Mouse (Mus musculus) hindbrain, embryonic 11.5 days (tissue): ENCODE results near the gene Fdps. TPM values are rescaled to one million over a fixed set of nuclear protein-coding genes. Genes with fewer than 3 reads are reported as not detected.

Source experiments
- ATAC-seq: fragments of 200-750 bp; cut with Nextera tagmentation; 2 replicates; pipeline ENCODE4 v1.8.0; 2017; ENCODE audit warnings: mild to moderate bottlenecking, moderate TSS enrichment, moderate library complexity; ENCODE audit not compliant: low FRiP score
- DNase-seq: peaks from one replicate; pipeline ENCODE4 v3.0.0-alpha.2; 2015; ENCODE audit warnings: low spot score
- H3K27ac ChIP-seq: fragments of 300-500 bp; sonication (generic); 2 replicates; pipeline ENCODE4 v1.5.1; 2014; ENCODE audit warnings: mild to moderate bottlenecking, low read depth, low read length
- H3K27me3 ChIP-seq: fragments of 300-500 bp; sonication (generic); 2 replicates; pipeline ENCODE4 v1.6.1; 2014; ENCODE audit warnings: mild to moderate bottlenecking, low read length, moderate library complexity, mixed read lengths; ENCODE audit not compliant: control insufficient read depth, insufficient read depth
- H3K36me3 ChIP-seq: fragments of 300-500 bp; sonication (generic); 2 replicates; pipeline ENCODE4 v1.6.1; 2014; ENCODE audit warnings: mild to moderate bottlenecking, low read length, moderate library complexity, mixed read lengths; ENCODE audit not compliant: control insufficient read depth, insufficient read depth
- H3K4me1 ChIP-seq: fragments of 300-500 bp; sonication (generic); replicated peaks from 2 replicates; pipeline ENCODE4 v1.6.1; 2014; ENCODE audit warnings: low read length, mixed read lengths; ENCODE audit not compliant: control insufficient read depth, insufficient read depth
- H3K4me2 ChIP-seq: fragments of 300-500 bp; sonication (generic); replicated peaks from 2 replicates; pipeline ENCODE4 v1.6.1; 2014; ENCODE audit warnings: mild to moderate bottlenecking, low read depth, low read length
- H3K4me3 ChIP-seq: fragments of 300-500 bp; sonication (generic); 2 replicates; pipeline ENCODE4 v1.5.1; 2014; ENCODE audit warnings: low read depth, low read length
- H3K9ac ChIP-seq: fragments of 300-500 bp; sonication (generic); 2 replicates; pipeline ENCODE4 v1.6.1; 2014; ENCODE audit warnings: low read depth, low read length
- H3K9me3 ChIP-seq: fragments of 300-500 bp; sonication (generic); 2 replicates; pipeline ENCODE4 v1.6.1; 2016; ENCODE audit warnings: low read length; ENCODE audit not compliant: control insufficient read depth
- WGBS: fragments of 180-500 bp; shearing (Covaris S2); extraction: QIAGEN DNeasy Blood & Tissue Kit; methylation state at CpG from one replicate; pipeline ENCODE4 v1.1.7; 2014; 5-methylcytosine and 5-hydroxymethylcytosine counted together
- polyA plus RNA-seq: library from polyadenylated mRNA; unstranded; fragments of >200 nt; fragmentation: Nextera tagmentation; extraction: Ambion mirVana; gene quantifications from 2 replicates; pipeline ENCODE4 v1.2.1, GENCODE M21; 2014

The Fdps gene
- polyA plus RNA-seq, 1 experiment from 2014 or later, result 392 TPM

DNA sequence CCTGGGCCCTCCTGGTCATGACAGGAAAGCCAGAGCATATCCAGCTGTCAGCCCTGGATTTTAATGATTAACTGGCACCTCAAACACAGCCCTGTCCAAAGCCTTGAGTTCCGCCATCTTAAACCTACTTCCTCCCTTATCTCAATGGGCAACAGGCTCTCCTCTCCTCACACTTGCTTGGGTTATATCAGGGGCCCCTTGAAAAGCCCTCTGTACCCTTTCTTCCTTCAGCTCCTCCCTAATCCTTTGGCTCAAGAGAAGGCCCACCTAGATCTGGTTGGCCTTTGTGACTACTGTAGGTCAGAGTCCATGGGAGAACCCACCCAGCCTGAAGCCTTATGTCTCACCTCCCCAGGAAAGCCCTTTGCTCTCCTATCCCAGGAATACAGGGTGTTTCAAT is 32.0 kb upstream of the Fdps start:
- Histone ChIP-seq H3K4me2 (no peak overlapping the region), H3K36me3 (no peaks in the 10 kb centered on the region), H3K9ac (no peak overlapping the region), H3K4me3 (no peak overlapping the region), H3K9me3 (no peaks in the 10 kb centered on the region), H3K27ac (no peak overlapping the region), H3K27me3 (no peaks in the 10 kb centered on the region), H3K4me1 (no peaks in the 10 kb centered on the region)
- 90% methylated on average over 1 of the region's 1 CpGs for WGBS
- no peak for DNase-seq
- ATAC-seq, result no peak

DNA sequence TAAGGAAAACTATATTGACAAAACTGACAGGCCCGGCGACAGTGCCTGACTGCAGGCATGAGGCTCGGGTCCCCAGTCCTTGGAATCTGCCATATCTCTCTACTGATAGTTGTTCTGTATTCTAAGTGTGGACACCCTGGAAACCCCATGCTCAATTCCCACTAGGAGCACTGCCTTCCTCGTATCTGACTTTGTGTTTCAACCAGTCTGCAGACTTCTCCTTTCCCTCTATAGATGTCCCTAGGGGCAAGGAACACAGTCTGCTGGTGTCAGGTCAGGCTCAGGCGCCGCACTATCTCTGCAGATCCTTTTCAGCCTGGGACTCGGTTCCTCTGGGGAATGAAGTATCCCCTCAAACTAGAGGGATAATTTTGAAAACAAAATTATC is 31.3 kb upstream of the Fdps start:
- no peak overlapping the region for H3K4me2 ChIP-seq
- H3K27me3 ChIP-seq, result no peaks in the 10 kb centered on the region
- no peaks in the 10 kb centered on the region for H3K9me3 ChIP-seq
- no peaks in the 10 kb centered on the region for H3K4me1 ChIP-seq
- DNase-seq, result no peak
- no peaks in the 10 kb centered on the region for H3K36me3 ChIP-seq
- H3K9ac ChIP-seq, result no peak overlapping the region
- WGBS, result 80% methylated on average over 7 of the region's 7 CpGs
- H3K27ac ChIP-seq, result no peak overlapping the region
- no peak for ATAC-seq
- no peak overlapping the region for H3K4me3 ChIP-seq

DNA sequence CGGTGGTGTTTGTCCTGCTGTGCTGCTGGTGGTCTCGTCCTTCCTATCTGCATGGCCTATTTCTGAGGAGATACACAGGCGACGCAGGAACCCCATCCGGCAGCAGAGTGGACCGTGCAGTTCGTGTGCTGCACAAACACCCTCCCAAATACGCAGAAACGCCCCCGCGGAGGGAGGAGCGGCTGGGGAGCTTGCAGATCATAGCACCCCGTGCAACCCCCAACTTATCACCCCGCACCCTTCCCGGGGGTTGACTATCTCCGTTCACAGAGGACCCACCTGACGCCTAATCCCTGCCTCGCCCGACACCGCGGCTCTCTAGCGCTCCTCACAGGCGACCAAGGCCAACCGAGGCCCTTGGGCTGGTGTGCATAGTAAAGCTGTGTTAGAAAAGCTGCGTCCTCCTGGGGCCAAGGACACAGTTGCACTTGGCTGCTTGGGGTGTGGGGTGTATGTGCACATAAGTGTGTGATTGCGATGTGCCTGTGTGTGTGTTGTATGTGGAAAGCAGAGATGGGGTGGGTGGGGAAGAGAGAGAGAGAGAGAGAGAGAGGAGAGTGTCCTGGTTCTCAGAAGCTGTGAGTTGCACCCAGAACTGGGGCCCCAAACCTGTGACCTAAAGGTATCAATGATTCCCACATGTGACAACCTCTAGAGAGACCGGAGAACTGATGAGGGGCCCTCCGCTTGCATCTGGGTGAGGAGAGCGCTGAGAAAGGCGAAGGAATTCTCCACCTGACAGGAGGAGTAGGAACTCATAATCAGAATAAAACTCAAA is 30.7 kb upstream of the Fdps start:
- Histone ChIP-seq H3K4me1 (no peaks in the 10 kb centered on the region), H3K4me2 (peak overlapping the region; percentile 45), H3K27me3 (no peaks in the 10 kb centered on the region), H3K36me3 (no peaks in the 10 kb centered on the region), H3K9me3 (no peaks in the 10 kb centered on the region), H3K4me3 (peak overlapping the region; percentile 23), H3K27ac (no peak overlapping the region), H3K9ac (peak overlapping the region; percentile 46)
- 15% methylated on average over 29 of the region's 30 CpGs for WGBS
- DNase-seq (peak; percentile 49), ATAC-seq (no peak; the same call in 1 of the 2 replicates)

DNA sequence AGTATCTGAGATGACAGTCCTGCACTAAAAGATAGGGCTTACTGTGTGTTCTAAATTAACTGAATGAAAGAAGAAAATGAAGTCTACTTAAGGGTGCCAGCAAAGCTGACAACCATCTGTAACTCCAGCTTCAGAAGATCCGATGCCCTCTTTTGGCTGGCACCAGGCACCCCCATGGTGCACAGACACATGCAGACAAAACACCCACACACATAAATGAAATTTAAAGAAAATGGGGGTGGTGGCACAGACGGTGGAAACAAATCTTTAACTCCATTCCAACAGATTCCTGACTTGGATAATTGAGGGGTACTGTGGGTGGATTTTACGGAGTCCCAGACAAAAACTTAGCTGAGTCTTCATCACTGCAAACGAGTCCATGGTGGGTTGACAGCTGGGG is 30.1 kb upstream of the Fdps start:
- Histone ChIP-seq H3K4me2 (no peak overlapping the region), H3K36me3 (no peaks in the 10 kb centered on the region), H3K9ac (no peak overlapping the region), H3K9me3 (no peaks in the 10 kb centered on the region), H3K27ac (no peak overlapping the region), H3K27me3 (no peaks in the 10 kb centered on the region), H3K4me3 (no peak overlapping the region; the same call in 1 of the 2 replicates), H3K4me1 (no peaks in the 10 kb centered on the region)
- WGBS, result 54% methylated on average over 4 of the region's 4 CpGs
- DNase-seq, result no peak
- ATAC-seq, result no peak

DNA sequence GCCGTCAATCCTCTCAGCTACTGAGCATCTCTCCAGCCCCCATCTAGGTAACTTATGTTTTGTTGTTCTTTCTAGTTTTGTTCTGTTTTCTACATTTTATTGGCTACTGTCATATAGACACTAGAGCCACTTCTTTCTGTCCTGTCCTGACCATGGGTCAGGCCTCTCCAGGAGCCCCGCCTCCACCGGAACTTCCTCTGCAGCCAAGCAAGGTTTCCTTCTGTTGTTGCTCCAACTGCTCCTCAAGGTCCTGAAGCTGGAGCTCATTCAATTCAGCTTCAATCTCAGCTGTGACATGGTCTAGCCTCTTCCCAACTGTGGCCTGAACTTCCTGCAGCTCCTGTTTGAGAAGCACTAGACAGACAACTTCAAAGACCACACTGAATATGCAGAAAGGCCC is 28.1 kb upstream of the Fdps start:
- no peak for DNase-seq
- Histone ChIP-seq H3K9me3 (no peaks in the 10 kb centered on the region), H3K9ac (no peak overlapping the region), H3K4me1 (no peaks in the 10 kb centered on the region), H3K4me3 (no peak overlapping the region), H3K4me2 (no peak overlapping the region), H3K36me3 (no peaks in the 10 kb centered on the region), H3K27me3 (no peaks in the 10 kb centered on the region), H3K27ac (no peak overlapping the region)
- WGBS, result 97% methylated on average over 3 of the region's 3 CpGs
- ATAC-seq, result no peak

DNA sequence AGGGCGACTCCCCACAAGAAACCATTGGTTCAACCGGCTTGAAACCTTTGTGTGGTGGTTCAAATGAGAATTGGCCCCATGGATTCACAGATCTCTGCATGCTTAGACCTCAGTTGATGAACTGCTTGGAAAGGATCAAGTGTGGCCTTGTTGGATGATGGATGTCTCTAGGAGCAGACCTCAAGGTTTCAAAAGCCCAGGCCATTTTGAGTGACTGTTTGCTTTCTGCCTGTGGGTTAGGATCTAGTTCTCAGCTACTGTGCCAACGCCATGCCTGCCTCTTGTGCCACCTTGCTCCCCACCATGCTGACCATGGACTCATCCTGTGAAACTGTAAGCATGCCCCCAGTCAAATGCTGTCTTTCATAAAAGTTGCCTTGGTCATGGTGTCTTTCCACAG is 24.2 kb upstream of the Fdps start:
- ATAC-seq (no peak), DNase-seq (no peak)
- H3K4me2 ChIP-seq, result no peak overlapping the region
- WGBS, result 90% methylated on average over 3 of the region's 3 CpGs
- H3K27me3 ChIP-seq, result no peaks in the 10 kb centered on the region
- no peaks in the 10 kb centered on the region for H3K4me1 ChIP-seq
- no peaks in the 10 kb centered on the region for H3K36me3 ChIP-seq
- no peak overlapping the region for H3K4me3 ChIP-seq
- no peak overlapping the region for H3K27ac ChIP-seq
- no peak overlapping the region for H3K9ac ChIP-seq
- no peaks in the 10 kb centered on the region for H3K9me3 ChIP-seq

DNA sequence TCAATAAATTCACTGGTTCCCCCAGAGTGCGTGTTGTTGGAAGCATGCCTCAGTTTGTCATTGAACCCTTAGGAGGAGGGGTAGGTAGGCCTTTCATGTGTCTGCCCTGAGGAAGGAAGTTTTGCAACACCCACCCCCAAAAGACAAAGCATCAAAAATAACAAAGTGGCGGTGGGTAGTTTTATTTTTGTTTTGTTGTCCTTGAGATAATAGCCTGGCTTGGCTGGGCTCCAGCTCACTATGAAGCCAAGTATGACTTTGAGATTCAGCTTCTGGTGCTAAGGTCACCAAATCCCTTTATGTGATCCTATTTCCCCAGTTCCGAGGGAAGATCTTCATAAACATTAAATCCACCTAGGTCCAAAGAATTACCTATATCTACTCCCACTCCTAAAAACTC is 22.5 kb upstream of the Fdps start:
- no peaks in the 10 kb centered on the region for H3K27me3 ChIP-seq
- ATAC-seq (no peak), DNase-seq (no peak)
- H3K4me2 ChIP-seq, result no peak overlapping the region
- no peak overlapping the region for H3K9ac ChIP-seq
- WGBS, result 87% methylated on average over 3 of the region's 3 CpGs
- no peak overlapping the region for H3K27ac ChIP-seq
- H3K9me3 ChIP-seq, result no peaks in the 10 kb centered on the region
- H3K36me3 ChIP-seq, result no peaks in the 10 kb centered on the region
- H3K4me3 ChIP-seq, result no peak overlapping the region
- no peaks in the 10 kb centered on the region for H3K4me1 ChIP-seq

DNA sequence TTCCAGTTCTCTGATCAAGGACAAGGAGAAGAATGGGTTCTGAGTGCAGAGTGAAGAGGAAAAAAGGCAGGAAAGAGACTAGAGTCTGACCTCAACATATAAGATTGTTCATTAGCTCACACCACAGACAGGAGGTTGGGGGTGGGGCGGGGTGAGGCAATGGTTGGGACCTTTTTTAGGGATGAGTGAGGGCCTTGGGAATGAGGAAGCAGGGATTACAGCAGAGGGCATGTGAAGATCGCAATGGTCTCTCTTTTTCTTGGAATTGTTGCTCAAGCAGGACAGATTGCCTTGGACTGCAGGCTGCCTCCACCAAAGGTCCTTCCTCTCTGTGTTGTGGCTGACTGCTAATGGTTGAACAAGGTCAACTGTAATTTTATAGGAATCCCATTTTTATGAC is 21.6 kb upstream of the Fdps start:
- Histone ChIP-seq H3K9ac (no peak overlapping the region), H3K4me3 (no peak overlapping the region), H3K36me3 (no peaks in the 10 kb centered on the region), H3K4me1 (no peaks in the 10 kb centered on the region), H3K27me3 (no peaks in the 10 kb centered on the region), H3K4me2 (no peak overlapping the region), H3K27ac (no peak overlapping the region), H3K9me3 (no peaks in the 10 kb centered on the region)
- DNase-seq (no peak), ATAC-seq (no peak)
- 74% methylated on average over 2 of the region's 2 CpGs for WGBS

DNA sequence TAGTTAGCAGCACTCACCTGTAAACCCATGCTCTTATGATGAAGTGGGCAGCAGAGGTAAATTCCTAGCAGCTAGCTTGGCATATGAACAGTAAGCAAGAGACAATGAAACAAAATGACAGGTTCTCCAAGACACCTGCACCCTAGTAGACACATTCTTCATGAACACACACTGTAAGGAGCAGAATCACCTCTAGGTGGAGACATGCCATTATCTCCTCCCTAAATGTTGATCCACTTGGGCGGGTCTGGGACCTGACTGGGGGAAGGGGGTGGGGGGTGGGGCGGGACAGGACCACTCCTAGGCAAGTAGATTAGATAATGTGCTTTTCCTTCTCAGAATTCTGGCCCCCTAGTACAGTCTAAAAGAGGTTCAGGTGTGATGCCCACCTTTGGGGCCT is 13.8 kb upstream of the Fdps start:
- H3K4me1 ChIP-seq, result no peaks in the 10 kb centered on the region
- H3K27me3 ChIP-seq, result no peaks in the 10 kb centered on the region
- no peaks in the 10 kb centered on the region for H3K9me3 ChIP-seq
- no peak overlapping the region for H3K4me2 ChIP-seq
- no peak overlapping the region for H3K27ac ChIP-seq
- 0% methylated on average over 2 of the region's 2 CpGs for WGBS
- H3K9ac ChIP-seq, result no peak overlapping the region
- DNase-seq, result peak; percentile 22
- no peak for ATAC-seq
- H3K36me3 ChIP-seq, result no peaks in the 10 kb centered on the region
- H3K4me3 ChIP-seq, result no peak overlapping the region
